Mouse (Mus musculus) limb, embryonic 13.5 days (tissue): ENCODE measurements at regions not wholly inside any gene's neighbourhood (a gene's known extent, or its start where the extent isn't known, plus 50 kb on each side); places are given as distances from the start of the nearest gene placed in this dataset.

Experiments used
- ATAC-seq: fragments of 200-750 bp; cut with Nextera tagmentation; 2 replicates; pipeline ENCODE4 v1.8.0; 2017; ENCODE audit warnings: low read depth, moderate number of reproducible peaks, moderate TSS enrichment; ENCODE audit not compliant: low FRiP score
- H3K27ac ChIP-seq: fragments of 300-500 bp; sonication (generic); 2 replicates; pipeline ENCODE4 v1.5.1; 2015; ENCODE audit warnings: inconsistent platforms, mild to moderate bottlenecking, moderate library complexity
- H3K27me3 ChIP-seq: fragments of 300-500 bp; sonication (generic); 2 replicates; pipeline ENCODE4 v1.6.1; 2015; ENCODE audit warnings: mild to moderate bottlenecking, inconsistent platforms
- H3K36me3 ChIP-seq: fragments of 300-500 bp; sonication (generic); 2 replicates; pipeline ENCODE4 v1.6.1; 2015; ENCODE audit warnings: inconsistent platforms, mild to moderate bottlenecking, moderate library complexity
- H3K4me1 ChIP-seq: fragments of 300-500 bp; sonication (generic); 2 replicates; pipeline ENCODE4 v1.6.1; 2015; ENCODE audit warnings: inconsistent platforms
- H3K4me2 ChIP-seq: fragments of 300-500 bp; sonication (generic); replicated peaks from 2 replicates; pipeline ENCODE4 v1.6.1; 2015; ENCODE audit warnings: inconsistent platforms, mild to moderate bottlenecking, moderate library complexity
- H3K4me3 ChIP-seq: fragments of 300-500 bp; sonication (generic); 2 replicates; pipeline ENCODE4 v1.5.1; 2015; ENCODE audit warnings: moderate library complexity, mild to moderate bottlenecking, inconsistent platforms
- H3K9ac ChIP-seq: fragments of 300-500 bp; sonication (generic); 2 replicates; pipeline ENCODE4 v1.6.1; 2015; ENCODE audit warnings: mild to moderate bottlenecking, inconsistent platforms
- H3K9me3 ChIP-seq: fragments of 300-500 bp; sonication (generic); 2 replicates; pipeline ENCODE4 v1.6.1; 2016; ENCODE audit warnings: inconsistent platforms
- WGBS: fragments of 180-500 bp; shearing (Covaris S2); methylation state at CpG from one replicate; pipeline ENCODE4 v1.1.7; 2015; 5-methylcytosine and 5-hydroxymethylcytosine counted together

DNA sequence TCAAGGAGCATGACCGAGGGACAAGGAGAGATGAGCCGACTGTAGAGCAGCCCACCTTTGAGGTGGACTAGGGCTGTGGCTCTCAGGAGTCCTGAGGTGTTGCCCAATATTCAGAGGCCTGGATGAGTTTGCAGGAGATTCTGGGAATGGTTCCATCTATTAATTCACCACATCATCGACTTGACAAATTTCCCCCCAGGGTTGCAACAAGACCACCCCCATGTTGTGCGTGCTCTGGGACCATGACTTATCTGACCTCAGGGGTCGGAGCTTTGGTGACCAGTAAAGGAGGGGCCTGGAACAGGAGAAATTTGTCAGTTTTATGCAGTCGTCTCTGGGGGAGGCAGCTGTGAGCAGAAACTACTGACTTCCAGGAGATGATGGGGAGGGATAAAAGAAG, 63.5 kb upstream of the 1600014C23Rik start:
- Histone ChIP-seq H3K4me1 (0 out of 2 replicates have a peak, but pooled peaks cover 3% of the 10 kb centered on the region), H3K27me3 (no peaks in the 10 kb centered on the region), H3K9me3 (peaks cover 10% of the 10 kb centered on the region), H3K9ac (no peak overlapping the region), H3K4me2 (no peak overlapping the region), H3K27ac (no peak overlapping the region), H3K4me3 (no peak overlapping the region), H3K36me3 (no peaks in the 10 kb centered on the region)
- 65% methylated on average over 6 of the region's 6 CpGs for WGBS
- no peak for ATAC-seq

DNA sequence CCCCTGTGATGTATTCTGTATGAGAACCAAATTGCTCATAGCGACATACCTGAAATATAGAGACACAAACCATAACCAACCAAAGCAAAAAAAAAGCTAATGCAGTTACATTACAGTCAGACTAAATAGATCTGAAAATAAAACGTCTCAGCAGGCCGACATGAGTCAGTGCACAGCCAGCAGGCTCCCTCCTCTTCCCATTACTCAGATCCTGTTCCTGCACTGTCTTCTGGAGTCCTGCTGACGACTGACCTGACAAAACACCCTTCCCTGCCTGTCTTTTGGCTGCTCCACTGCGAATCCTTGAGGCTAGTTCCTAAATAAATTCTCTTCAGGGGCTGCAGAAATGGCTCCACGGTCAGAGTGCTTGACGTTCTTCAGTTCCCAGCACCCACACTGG, 61.3 kb upstream of the 1600014C23Rik start:
- H3K4me1 ChIP-seq: peaks cover 8% of the 10 kb centered on the region
- H3K27ac ChIP-seq: no peak overlapping the region
- no peaks in the 10 kb centered on the region for H3K27me3 ChIP-seq
- H3K9me3 ChIP-seq: no peaks in the 10 kb centered on the region; the same call in 1 of the 2 replicates
- no peak overlapping the region for H3K4me3 ChIP-seq
- no peaks in the 10 kb centered on the region for H3K36me3 ChIP-seq
- no peak for ATAC-seq
- 78% methylated on average over 7 of the region's 7 CpGs for WGBS
- no peak overlapping the region for H3K9ac ChIP-seq
- H3K4me2 ChIP-seq: no peak overlapping the region

DNA sequence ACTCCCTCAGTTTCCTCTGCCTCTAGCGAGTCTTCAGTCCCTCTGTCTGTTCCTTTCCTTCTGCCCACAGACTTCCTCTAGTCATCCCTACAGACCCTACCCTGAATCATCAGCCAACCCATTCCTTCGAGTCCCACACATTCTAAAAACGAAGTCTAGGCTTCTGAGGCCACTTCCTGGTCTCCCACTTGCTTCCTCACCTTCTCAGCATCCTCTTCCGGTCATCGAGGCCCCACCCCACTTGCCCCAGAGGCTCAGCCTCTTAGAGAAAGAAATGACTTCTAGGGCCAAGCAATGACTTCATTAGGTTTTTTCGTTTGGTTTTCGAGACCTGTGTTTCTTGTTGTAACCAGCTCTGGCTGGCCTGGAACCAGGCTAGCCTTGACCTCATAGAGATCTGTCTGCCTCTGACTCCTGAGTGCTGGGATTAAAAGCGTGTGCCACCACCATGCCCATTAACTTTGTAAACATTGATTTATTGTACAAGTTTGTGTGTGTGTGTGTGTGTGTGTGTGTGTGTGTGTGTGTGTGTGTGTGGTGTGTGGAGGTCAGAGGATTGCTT, 57.4 kb upstream of the 1600014C23Rik start:
- Histone ChIP-seq H3K4me2 (no peak overlapping the region), H3K4me3 (no peak overlapping the region), H3K36me3 (no peaks in the 10 kb centered on the region), H3K9ac (no peak overlapping the region), H3K27me3 (no peaks in the 10 kb centered on the region), H3K4me1 (peaks cover 18% of the 10 kb centered on the region), H3K27ac (no peak overlapping the region), H3K9me3 (no peaks in the 10 kb centered on the region; the same call in 1 of the 2 replicates)
- 80% methylated on average over 8 of the region's 8 CpGs for WGBS
- no peak for ATAC-seq

DNA sequence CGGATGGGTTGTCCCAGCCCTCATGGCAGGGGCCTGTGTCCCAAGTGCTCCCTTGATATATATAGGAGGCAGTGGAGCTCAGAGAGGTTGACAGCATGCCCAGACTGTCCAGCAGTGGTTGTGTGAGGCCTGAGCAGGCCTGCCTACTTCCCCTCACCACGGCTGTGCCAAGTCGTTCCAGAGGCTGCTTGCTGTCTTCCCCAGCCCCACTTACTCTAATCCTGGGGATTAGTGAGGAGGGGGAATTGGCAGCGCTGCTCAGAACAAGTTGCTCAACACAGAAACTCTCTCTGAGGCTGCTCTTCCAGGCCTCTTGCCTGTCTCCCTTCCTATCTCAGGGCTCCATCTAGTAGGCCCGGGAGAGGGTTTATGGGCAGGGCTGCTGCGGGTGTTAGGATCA, 56.1 kb upstream of the 1600014C23Rik start:
- H3K27ac ChIP-seq: no peak overlapping the region
- H3K9ac ChIP-seq: no peak overlapping the region
- no peaks in the 10 kb centered on the region for H3K9me3 ChIP-seq
- WGBS: 31% methylated on average over 6 of the region's 6 CpGs
- H3K4me3 ChIP-seq: no peak overlapping the region
- no peak for ATAC-seq
- H3K27me3 ChIP-seq: no peaks in the 10 kb centered on the region
- peaks cover 18% of the 10 kb centered on the region for H3K4me1 ChIP-seq
- no peaks in the 10 kb centered on the region for H3K36me3 ChIP-seq
- no peak overlapping the region for H3K4me2 ChIP-seq

DNA sequence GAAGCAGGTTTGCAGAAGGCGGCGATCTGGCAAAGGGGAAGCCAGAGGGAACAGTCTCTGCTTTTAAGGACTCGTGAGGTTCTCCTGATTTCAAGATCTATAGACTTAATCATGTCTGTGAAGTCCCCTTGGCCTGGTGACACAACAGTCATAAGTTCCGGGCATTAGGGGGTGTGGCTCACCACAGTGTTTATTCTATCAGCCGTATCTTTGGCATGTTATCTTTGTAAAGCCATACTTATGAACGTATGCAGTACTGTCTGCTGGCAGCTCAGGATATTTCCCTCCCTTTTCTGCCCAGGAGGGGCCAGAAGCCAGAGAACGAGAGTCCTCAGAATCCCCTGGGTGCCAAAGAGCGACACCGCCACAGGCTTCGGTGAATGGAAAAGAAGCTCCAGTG, 51.3 kb upstream of the 1600014C23Rik start:
- Histone ChIP-seq H3K4me3 (no peak overlapping the region), H3K4me1 (peaks cover 22% of the 10 kb centered on the region), H3K36me3 (no peaks in the 10 kb centered on the region), H3K9me3 (no peaks in the 10 kb centered on the region), H3K4me2 (no peak overlapping the region), H3K9ac (no peak overlapping the region), H3K27me3 (no peaks in the 10 kb centered on the region), H3K27ac (no peak overlapping the region)
- ATAC-seq: no peak
- 86% methylated on average over 10 of the region's 10 CpGs for WGBS

DNA sequence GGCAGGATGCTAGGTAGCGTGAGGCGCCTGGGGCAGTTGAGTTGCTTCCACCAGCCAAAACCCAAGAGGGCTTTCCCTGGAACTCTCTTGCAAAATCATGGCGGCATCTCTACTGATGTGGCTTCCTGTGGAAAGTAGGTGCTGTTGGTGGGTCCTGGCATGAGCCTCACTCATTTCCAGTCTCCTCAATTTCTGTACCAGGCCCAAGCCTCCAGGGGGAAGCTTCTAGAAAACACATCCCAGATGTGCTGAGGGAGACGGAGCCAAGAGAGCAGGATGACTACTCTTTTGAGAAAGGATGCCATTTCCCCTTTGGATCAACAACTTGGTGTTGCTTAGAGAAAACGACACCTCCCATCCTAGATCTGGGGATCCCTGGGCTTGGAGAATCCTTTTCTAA, 50.9 kb upstream of the 1600014C23Rik start:
- no peak overlapping the region for H3K27ac ChIP-seq
- WGBS: 89% methylated on average over 5 of the region's 5 CpGs

More for the DNA sequence above, 50.9 kb upstream of the 1600014C23Rik start:
- Histone ChIP-seq H3K9me3 (no peaks in the 10 kb centered on the region), H3K9ac (no peak overlapping the region), H3K4me3 (no peak overlapping the region), H3K36me3 (no peaks in the 10 kb centered on the region), H3K27me3 (no peaks in the 10 kb centered on the region), H3K4me1 (peaks cover 18% of the 10 kb centered on the region), H3K4me2 (no peak overlapping the region)
- ATAC-seq: no peak
